Mouse (Mus musculus) forebrain, embryonic 16.5 days (tissue): ENCODE data around the gene Dab2ip. TPM values are rescaled to one million over a fixed set of nuclear protein-coding genes. Genes with fewer than 3 reads are reported as not detected.

Experiments used
- ATAC-seq: fragments of 200-750 bp; cut with Nextera tagmentation; 2 replicates; pipeline ENCODE4 v1.8.0; 2017; ENCODE audit warnings: mild to moderate bottlenecking, moderate library complexity
- H3K27ac ChIP-seq: fragments of 300-500 bp; sonication (generic); 2 replicates; pipeline ENCODE4 v1.5.1; 2014; ENCODE audit warnings: low read length, control low read depth
- H3K27me3 ChIP-seq: fragments of 300-500 bp; sonication (generic); replicated peaks from 2 replicates; pipeline ENCODE4 v1.6.1; 2014; ENCODE audit warnings: low read length; ENCODE audit not compliant: control insufficient read depth, insufficient read depth
- H3K36me3 ChIP-seq: fragments of 300-500 bp; sonication (generic); 2 replicates; pipeline ENCODE4 v1.6.1; 2014; ENCODE audit not compliant: control insufficient read depth, insufficient read depth
- H3K4me1 ChIP-seq: fragments of 300-500 bp; sonication (generic); replicated peaks from 2 replicates; pipeline ENCODE4 v1.6.1; 2014; ENCODE audit warnings: low read length; ENCODE audit not compliant: control insufficient read depth, insufficient read depth
- H3K4me2 ChIP-seq: fragments of 300-500 bp; sonication (generic); 2 replicates; pipeline ENCODE4 v1.6.1; 2014; ENCODE audit warnings: mild to moderate bottlenecking, low read length, control low read depth
- H3K4me3 ChIP-seq: fragments of 300-500 bp; sonication (generic); replicated peaks from 2 replicates; pipeline ENCODE4 v1.5.1; 2014; ENCODE audit warnings: mild to moderate bottlenecking, low read length, control low read depth
- H3K9ac ChIP-seq: fragments of 300-500 bp; sonication (generic); replicated peaks from 2 replicates; pipeline ENCODE4 v1.6.1; 2014; ENCODE audit warnings: low read depth, low read length, control low read depth
- H3K9me3 ChIP-seq: fragments of 300-500 bp; sonication (generic); 2 replicates; pipeline ENCODE4 v1.6.1; 2016; ENCODE audit warnings: low read length; ENCODE audit not compliant: control insufficient read depth
- WGBS: fragments of 180-500 bp; shearing (Covaris S2); extraction: QIAGEN DNeasy Blood & Tissue Kit; methylation state at CpG from one replicate; pipeline ENCODE4 v1.1.7; 2014; 5-methylcytosine and 5-hydroxymethylcytosine counted together
- polyA plus RNA-seq: library from polyadenylated mRNA; unstranded; fragments of >200 nt; fragmentation: Nextera tagmentation; extraction: Ambion mirVana; gene quantifications from 2 replicates; pipeline ENCODE4 v1.2.1, GENCODE M21; 2015

Dab2ip gene
- polyA plus RNA-seq, 1 experiment from 2014 or later = 42.8 TPM

GRCm38 (mm10) chr2:35662001-35662491, 104.0 kb downstream of the Dab2ip start:
- under 1% methylated on average over 24 of the region's 24 CpGs for WGBS
- ATAC-seq = peak; percentile 62
- no peaks in the 10 kb centered on the region for H3K36me3 ChIP-seq
- H3K27ac ChIP-seq = peak overlapping the region; percentile 86
- H3K4me2 ChIP-seq = peak overlapping the region; percentile 87
- H3K27me3 ChIP-seq = no peaks in the 10 kb centered on the region
- H3K9me3 ChIP-seq = no peaks in the 10 kb centered on the region
- peak overlapping the region; percentile 97 for H3K9ac ChIP-seq
- H3K4me1 ChIP-seq = peaks cover 39% of the 10 kb centered on the region
- peak overlapping the region; percentile 98 for H3K4me3 ChIP-seq

GRCm38 (mm10) chr2:35662738-35663550, 104.9 kb downstream of the Dab2ip start:
- peak overlapping the region; percentile 97 for H3K9ac ChIP-seq
- peaks cover 45% of the 10 kb centered on the region for H3K4me1 ChIP-seq
- H3K36me3 ChIP-seq = no peaks in the 10 kb centered on the region
- peak overlapping the region; percentile 98 for H3K4me3 ChIP-seq
- H3K27me3 ChIP-seq = no peaks in the 10 kb centered on the region
- H3K27ac ChIP-seq = peak overlapping the region; percentile 48
- WGBS = 5% methylated on average over 26 of the region's 26 CpGs
- H3K4me2 ChIP-seq = peak overlapping the region; percentile 87
- no peaks in the 10 kb centered on the region for H3K9me3 ChIP-seq
- peak; percentile 13; the same call in 1 of the 2 replicates for ATAC-seq

DNA sequence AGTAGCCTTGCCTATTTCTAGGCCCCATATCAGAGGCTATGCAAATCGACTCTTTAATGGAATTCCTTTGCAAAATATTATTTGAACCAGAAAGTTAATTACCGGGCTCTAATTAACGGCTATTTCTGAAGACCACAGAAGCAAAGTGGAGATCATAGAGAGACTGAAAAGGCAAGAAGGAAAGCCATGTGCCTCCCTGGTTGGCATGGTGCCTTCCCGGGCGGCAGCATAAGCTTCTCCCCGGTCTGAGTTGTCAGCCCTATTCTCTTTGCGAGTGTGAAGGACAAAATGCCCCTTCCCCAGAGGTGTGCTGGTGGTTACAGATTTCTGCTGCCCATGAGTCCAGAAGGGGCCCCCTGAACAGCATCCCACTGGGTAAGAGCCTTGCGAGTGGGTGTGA, 109.7 kb downstream of the Dab2ip start:
- Histone ChIP-seq H3K9ac (no peak overlapping the region), H3K9me3 (no peaks in the 10 kb centered on the region), H3K27ac (no peak overlapping the region), H3K4me2 (no peak overlapping the region), H3K36me3 (no peaks in the 10 kb centered on the region), H3K27me3 (no peaks in the 10 kb centered on the region), H3K4me1 (peaks cover 74% of the 10 kb centered on the region), H3K4me3 (no peak overlapping the region)
- 37% methylated on average over 8 of the region's 8 CpGs for WGBS
- no peak for ATAC-seq

DNA sequence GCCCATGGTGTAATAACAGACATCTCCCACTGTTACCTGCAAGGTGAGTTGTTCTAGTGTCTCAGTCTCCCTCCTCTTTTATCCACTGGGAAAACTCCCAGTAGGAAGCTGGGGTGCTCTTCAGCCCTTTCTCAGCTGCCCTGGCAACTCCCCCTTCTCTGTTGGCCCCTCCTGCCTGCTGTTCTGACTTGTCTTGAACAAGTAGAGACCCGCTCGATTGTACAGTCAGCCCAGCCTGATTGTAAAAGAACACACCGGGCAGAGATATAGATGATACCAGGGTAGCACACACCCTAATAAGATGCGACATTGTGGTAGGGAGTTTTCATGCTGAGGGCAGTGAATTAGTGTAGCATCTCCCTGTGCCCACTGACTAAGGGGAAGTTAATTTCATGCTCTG, 111.2 kb downstream of the Dab2ip start:
- no peak overlapping the region for H3K4me3 ChIP-seq
- no peak overlapping the region for H3K4me2 ChIP-seq
- WGBS = 50% methylated on average over 4 of the region's 4 CpGs
- H3K27me3 ChIP-seq = no peaks in the 10 kb centered on the region
- H3K36me3 ChIP-seq = no peaks in the 10 kb centered on the region
- peaks cover 64% of the 10 kb centered on the region for H3K4me1 ChIP-seq
- no peak overlapping the region for H3K27ac ChIP-seq
- no peaks in the 10 kb centered on the region for H3K9me3 ChIP-seq
- ATAC-seq = no peak
- no peak overlapping the region for H3K9ac ChIP-seq

DNA sequence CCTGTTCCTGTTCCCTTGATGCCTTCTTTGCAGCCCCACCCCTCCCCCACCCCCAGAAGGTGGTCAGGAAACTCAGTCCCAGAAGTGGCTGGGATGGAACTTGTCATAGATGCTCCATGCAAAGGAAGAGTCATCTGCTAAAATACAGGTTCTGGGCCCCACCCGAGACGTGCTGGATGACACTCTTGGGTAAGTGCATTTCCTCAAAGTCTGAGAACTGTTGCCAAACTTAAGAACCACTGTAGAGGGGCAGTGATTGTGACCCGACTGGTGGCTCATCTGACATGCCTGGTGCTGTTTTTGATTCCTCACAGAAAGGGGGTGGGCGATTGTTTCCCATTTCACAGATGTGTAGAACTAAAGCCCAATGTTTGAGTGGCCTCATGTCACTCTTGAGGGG, 111.7 kb downstream of the Dab2ip start:
- 85% methylated on average over 4 of the region's 4 CpGs for WGBS
- Histone ChIP-seq H3K4me1 (peaks cover 65% of the 10 kb centered on the region), H3K36me3 (no peaks in the 10 kb centered on the region), H3K27ac (no peak overlapping the region), H3K4me2 (no peak overlapping the region), H3K4me3 (no peak overlapping the region), H3K9ac (no peak overlapping the region), H3K27me3 (no peaks in the 10 kb centered on the region), H3K9me3 (no peaks in the 10 kb centered on the region)
- no peak for ATAC-seq

DNA sequence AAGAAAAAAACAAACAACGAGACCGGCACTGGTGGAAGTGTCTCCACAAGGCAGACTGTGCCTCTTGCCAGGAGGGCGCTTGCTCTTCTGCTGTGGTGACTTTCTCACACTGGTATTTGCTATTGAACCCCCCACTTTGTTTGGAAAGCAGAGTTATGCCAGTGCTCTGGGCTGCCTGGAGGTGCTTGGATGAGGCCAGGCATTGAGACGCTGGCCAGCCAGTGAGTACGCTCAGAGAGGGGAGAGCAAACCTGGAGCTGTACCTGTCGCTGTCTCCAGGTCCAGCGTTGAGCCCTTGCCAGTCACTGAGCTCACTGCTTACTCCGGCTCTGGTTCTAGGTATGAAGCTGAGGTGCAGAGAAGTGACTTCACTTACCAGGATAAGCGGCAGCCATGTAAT, 112.2 kb downstream of the Dab2ip start:
- Histone ChIP-seq H3K9me3 (no peaks in the 10 kb centered on the region), H3K36me3 (no peaks in the 10 kb centered on the region), H3K4me1 (peaks cover 65% of the 10 kb centered on the region), H3K27ac (no peak overlapping the region), H3K4me2 (no peak overlapping the region), H3K27me3 (no peaks in the 10 kb centered on the region), H3K9ac (no peak overlapping the region), H3K4me3 (no peak overlapping the region)
- no peak for ATAC-seq
- WGBS = 85% methylated on average over 9 of the region's 9 CpGs

DNA sequence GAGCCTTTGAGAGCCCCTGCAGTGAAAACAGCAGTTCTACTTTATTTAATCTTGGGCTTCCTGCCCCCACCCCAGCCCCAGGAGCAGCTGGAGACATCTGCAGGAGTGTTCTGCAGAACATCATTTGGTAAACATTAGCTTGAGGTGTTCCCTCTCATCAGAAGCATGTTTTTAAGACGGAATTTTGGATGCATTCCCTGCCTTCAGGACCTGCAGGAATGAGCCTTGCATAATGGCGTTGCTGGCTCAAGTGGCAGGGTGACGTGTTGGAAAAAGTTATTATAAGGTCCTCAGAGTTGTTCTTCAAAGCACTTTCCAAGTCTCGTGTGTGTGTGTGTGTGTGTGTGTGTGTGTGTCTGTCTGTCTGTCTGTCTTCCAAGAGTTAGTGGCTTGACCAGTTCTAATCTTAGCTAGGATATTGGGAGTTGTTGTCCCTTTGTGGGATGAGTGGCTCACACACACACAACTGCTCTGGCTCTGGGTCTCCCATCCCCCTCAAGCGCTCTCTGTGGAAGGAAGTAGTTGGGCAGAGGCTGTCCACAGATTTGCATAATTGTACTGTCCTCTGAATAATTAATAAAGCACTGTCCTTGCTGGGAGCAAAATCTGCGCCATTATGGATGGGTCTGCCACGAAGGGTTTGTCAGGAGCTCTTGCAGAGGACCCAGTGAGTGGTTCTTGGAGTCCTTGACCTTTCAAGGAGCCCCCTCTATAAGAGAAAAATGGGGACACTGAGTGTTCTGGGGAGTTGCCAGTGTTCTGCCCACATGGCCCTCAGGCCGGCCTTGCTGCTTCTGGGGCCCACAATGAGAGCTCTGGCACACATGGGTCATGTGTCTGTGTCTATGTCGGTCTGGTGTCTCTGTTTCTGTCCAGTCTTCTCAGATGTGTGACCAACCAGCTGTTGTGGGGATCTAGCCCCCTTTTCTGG, 114.2 kb downstream of the Dab2ip start:
- Histone ChIP-seq H3K4me1 (peaks cover 77% of the 10 kb centered on the region), H3K4me3 (no peak overlapping the region), H3K4me2 (no peak overlapping the region), H3K27me3 (no peaks in the 10 kb centered on the region), H3K9ac (no peak overlapping the region), H3K9me3 (no peaks in the 10 kb centered on the region), H3K36me3 (no peaks in the 10 kb centered on the region), H3K27ac (no peak overlapping the region)
- no peak for ATAC-seq
- 63% methylated on average over 9 of the region's 9 CpGs for WGBS

DNA sequence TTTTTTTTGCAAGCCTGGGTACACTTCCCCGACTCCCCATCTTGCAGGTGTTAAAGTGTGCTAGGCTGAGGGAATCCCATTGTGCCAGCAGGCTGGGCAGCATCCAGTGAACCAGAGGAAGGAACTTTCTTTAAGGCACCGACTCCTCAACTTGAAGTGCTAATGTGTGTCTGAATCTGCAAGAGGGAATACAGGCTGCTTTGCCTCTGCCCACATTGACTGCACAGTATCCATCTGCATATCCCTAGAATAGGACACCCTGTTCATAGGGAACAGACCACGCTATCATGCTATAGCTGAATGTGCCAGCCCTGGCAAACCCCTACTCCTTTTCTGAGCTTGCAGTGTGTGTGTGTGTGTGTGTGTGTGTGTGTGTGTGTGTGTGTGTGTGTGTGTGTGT, 115.1 kb downstream of the Dab2ip start:
- Histone ChIP-seq H3K4me1 (peaks cover 79% of the 10 kb centered on the region), H3K4me3 (no peak overlapping the region), H3K36me3 (no peaks in the 10 kb centered on the region), H3K4me2 (no peak overlapping the region), H3K27ac (no peak overlapping the region), H3K9me3 (no peaks in the 10 kb centered on the region), H3K27me3 (no peaks in the 10 kb centered on the region), H3K9ac (no peak overlapping the region)
- ATAC-seq = no peak
- 82% methylated on average over 3 of the region's 3 CpGs for WGBS

GRCm38 (mm10) chr2:35673986-35674385, 115.9 kb downstream of the Dab2ip start:
- Histone ChIP-seq H3K4me3 (no peak overlapping the region), H3K4me2 (no peak overlapping the region), H3K4me1 (peaks cover 78% of the 10 kb centered on the region), H3K27me3 (no peaks in the 10 kb centered on the region), H3K27ac (no peak overlapping the region), H3K36me3 (no peaks in the 10 kb centered on the region), H3K9ac (no peak overlapping the region), H3K9me3 (no peaks in the 10 kb centered on the region)
- 79% methylated on average over 3 of the region's 3 CpGs for WGBS
- ATAC-seq = no peak
